Mouse (Mus musculus) hindbrain, embryonic 13.5 days (tissue): ENCODE data around the gene Ttc9c. TPM values are rescaled to one million over a fixed set of nuclear protein-coding genes. Genes with fewer than 3 reads are reported as not detected.
A peak's percentile ranks its signal among the peaks of the same experiment; 100 is the strongest.
"Not testable (repeated sequence)": the region's sequence is repeated elsewhere in the genome, so short reads cannot be mapped to it uniquely, and the experiment has no call there.

ENCODE experiments used
- ATAC-seq: fragments of 200-750 bp; cut with Nextera tagmentation; 2 replicates; pipeline ENCODE4 v1.8.0; 2017; ENCODE audit warnings: moderate TSS enrichment; ENCODE audit not compliant: low FRiP score
- H3K27ac ChIP-seq: fragments of 300-500 bp; sonication (generic); 2 replicates; pipeline ENCODE4 v1.5.1; 2015; ENCODE audit warnings: inconsistent platforms, mild to moderate bottlenecking, moderate library complexity
- H3K27me3 ChIP-seq: fragments of 300-500 bp; sonication (generic); 2 replicates; pipeline ENCODE4 v1.6.1; 2015; ENCODE audit warnings: mild to moderate bottlenecking, inconsistent platforms
- H3K36me3 ChIP-seq: fragments of 300-500 bp; sonication (generic); 2 replicates; pipeline ENCODE4 v1.6.1; 2015; ENCODE audit warnings: mild to moderate bottlenecking, inconsistent platforms
- H3K4me1 ChIP-seq: fragments of 300-500 bp; sonication (generic); replicated peaks from 2 replicates; pipeline ENCODE4 v1.6.1; 2015; ENCODE audit warnings: inconsistent platforms
- H3K4me2 ChIP-seq: fragments of 300-500 bp; sonication (generic); 2 replicates; pipeline ENCODE4 v1.6.1; 2015; ENCODE audit warnings: inconsistent platforms, mild to moderate bottlenecking, moderate library complexity
- H3K4me3 ChIP-seq: fragments of 300-500 bp; sonication (generic); 2 replicates; pipeline ENCODE4 v1.5.1; 2015; ENCODE audit warnings: mild to moderate bottlenecking, inconsistent platforms
- H3K9ac ChIP-seq: fragments of 300-500 bp; sonication (generic); 2 replicates; pipeline ENCODE4 v1.6.1; 2015; ENCODE audit warnings: mild to moderate bottlenecking, inconsistent platforms
- H3K9me3 ChIP-seq: fragments of 300-500 bp; sonication (generic); 2 replicates; pipeline ENCODE4 v1.6.1; 2016; ENCODE audit warnings: inconsistent platforms
- WGBS: fragments of 180-500 bp; shearing (Covaris S2); methylation state at CpG from one replicate; pipeline ENCODE4 v1.1.7; 2015; 5-methylcytosine and 5-hydroxymethylcytosine counted together
- polyA plus RNA-seq: library from polyadenylated mRNA; unstranded; fragments of >200 nt; fragmentation: Nextera tagmentation; extraction: Ambion mirVana; gene quantifications from 2 replicates; pipeline ENCODE4 v1.2.1, GENCODE M21; 2015

The Ttc9c gene
- polyA plus RNA-seq, 1 experiment from 2014 or later = 60.4 TPM

DNA sequence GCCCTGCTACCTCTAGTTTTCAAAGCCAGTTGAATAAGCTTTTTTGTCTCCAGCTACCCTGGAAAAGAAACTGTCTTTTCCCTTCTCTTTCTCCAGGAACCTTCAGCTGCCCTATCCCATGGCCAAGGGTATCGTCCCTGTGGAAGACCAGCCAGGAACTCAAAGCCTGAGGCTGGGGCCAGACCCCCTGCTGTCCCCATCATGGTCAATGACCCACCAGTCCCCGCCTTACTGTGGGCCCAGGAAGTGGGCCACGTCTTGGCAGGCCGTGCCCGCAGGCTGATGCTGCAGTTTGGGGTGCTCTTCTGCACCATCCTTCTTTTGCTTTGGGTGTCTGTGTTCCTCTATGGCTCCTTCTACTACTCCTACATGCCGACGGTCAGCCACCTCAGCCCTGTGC is 21.9 kb upstream of the Ttc9c start:
- H3K27me3 ChIP-seq = no peaks in the 10 kb centered on the region
- H3K4me1 ChIP-seq = peaks cover 45% of the 10 kb centered on the region
- peak overlapping the region; percentile 99 for H3K27ac ChIP-seq
- H3K9me3 ChIP-seq = no peaks in the 10 kb centered on the region
- WGBS = 93% methylated on average over 7 of the region's 7 CpGs
- peak overlapping the region; percentile 74 for H3K4me3 ChIP-seq
- ATAC-seq = no peak
- H3K4me2 ChIP-seq = peak overlapping the region; percentile 81
- H3K9ac ChIP-seq = peak overlapping the region; percentile 94
- peaks cover 31% of the 10 kb centered on the region for H3K36me3 ChIP-seq

DNA sequence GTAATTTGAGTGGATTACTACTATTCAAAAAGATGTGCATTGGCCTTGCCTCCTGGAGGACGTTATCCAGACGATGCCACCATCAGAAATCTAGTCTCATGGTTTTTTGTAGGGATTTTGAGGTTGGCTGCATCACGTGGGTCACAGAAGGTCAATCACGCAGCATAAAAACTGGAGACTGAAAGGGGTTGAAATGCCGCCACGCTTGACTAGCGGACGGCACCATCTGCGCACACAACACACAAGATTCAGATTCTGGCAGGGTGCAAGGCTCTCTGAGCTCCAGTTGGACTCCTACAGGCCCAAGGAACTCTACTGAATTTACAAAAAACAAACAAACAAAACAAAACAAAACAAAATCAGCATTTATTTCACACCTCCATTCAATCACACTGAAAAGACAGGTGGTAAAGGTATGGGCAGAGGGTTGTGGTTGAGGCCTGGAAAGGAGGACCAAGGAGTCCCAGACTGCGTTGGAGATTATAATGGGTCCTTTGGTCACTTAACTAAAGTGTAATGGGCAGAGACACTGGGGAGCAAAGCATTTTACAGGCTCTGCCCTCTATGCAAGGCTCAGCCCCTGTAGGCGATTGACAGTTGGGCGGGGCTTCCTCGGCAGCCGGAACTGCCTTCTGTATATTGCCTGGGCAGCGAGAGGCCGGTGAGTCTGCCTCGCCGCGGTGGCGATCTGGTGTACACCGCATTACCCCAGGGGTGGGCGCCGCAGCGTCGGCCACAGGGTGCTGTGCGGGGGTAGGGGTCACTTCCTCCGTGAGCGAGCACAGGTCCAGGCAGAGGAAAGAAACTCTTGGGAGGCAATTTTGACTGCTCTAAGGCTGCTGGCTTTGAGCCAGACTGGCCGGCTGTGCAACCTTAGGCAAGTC is 21.0 kb upstream of the Ttc9c start:
- ATAC-seq = peak; percentile 7; the same call in 1 of the 2 replicates
- 12% methylated on average over 29 of the region's 29 CpGs for WGBS

GRCm38 (mm10) chr19:8839103-8839907 is 20.2 kb upstream of the Ttc9c start, which contains the start of gene Gng3:
Gene Gng3, minus strand, starts transcription at chr19:8839194.
- ATAC-seq = peak; percentile 91
- Histone ChIP-seq H3K9ac (peak within 1 kb of the TSS; percentile 94), H3K27ac (peak within 1 kb of the TSS; percentile 99), H3K4me1 (peaks cover 45% of the 10 kb centered on the region), H3K9me3 (no peaks in the 10 kb centered on the region), H3K36me3 (peaks cover 35% of the 10 kb centered on the region), H3K4me3 (peak within 1 kb of the TSS; percentile 74), H3K27me3 (no peaks in the 10 kb centered on the region), H3K4me2 (peak within 1 kb of the TSS; percentile 81)
- 32% methylated on average over 11 of the region's 11 CpGs for WGBS

More for the DNA sequence above, 21.0 kb upstream of the Ttc9c start:
- H3K36me3 ChIP-seq = peaks cover 30% of the 10 kb centered on the region
- peak overlapping the region; percentile 94 for H3K9ac ChIP-seq
- no peaks in the 10 kb centered on the region for H3K27me3 ChIP-seq
- peak overlapping the region; percentile 81 for H3K4me2 ChIP-seq
- no peaks in the 10 kb centered on the region for H3K9me3 ChIP-seq
- H3K4me1 ChIP-seq = peaks cover 45% of the 10 kb centered on the region
- H3K27ac ChIP-seq = peak overlapping the region; percentile 99
- peak overlapping the region; percentile 74 for H3K4me3 ChIP-seq

GRCm38 (mm10) chr19:8838041-8838730 is 19.1 kb upstream of the Ttc9c start:
- WGBS = 11% methylated on average over 15 of the region's 15 CpGs
- H3K27ac ChIP-seq = peak overlapping the region; percentile 99
- H3K9me3 ChIP-seq = no peaks in the 10 kb centered on the region
- peak overlapping the region; percentile 74 for H3K4me3 ChIP-seq
- H3K27me3 ChIP-seq = no peaks in the 10 kb centered on the region
- peak overlapping the region; percentile 94 for H3K9ac ChIP-seq
- ATAC-seq = peak; percentile 18; the same call in 1 of the 2 replicates
- H3K4me1 ChIP-seq = peaks cover 45% of the 10 kb centered on the region
- peaks cover 43% of the 10 kb centered on the region for H3K36me3 ChIP-seq
- peak overlapping the region; percentile 81 for H3K4me2 ChIP-seq

- H3K4me3 ChIP-seq = peak within 1 kb of the TSS; percentile 74
- peak within 1 kb of the TSS; percentile 81 for H3K4me2 ChIP-seq
- H3K9me3 ChIP-seq = no peaks in the 10 kb centered on the region
- H3K9ac ChIP-seq = peak within 1 kb of the TSS; percentile 94
- H3K4me1 ChIP-seq = peaks cover 45% of the 10 kb centered on the region
- peak within 1 kb of the TSS; percentile 99 for H3K27ac ChIP-seq
- 1% methylated on average over 38 of the region's 38 CpGs for WGBS
- ATAC-seq = peak; percentile 71
- peaks cover 43% of the 10 kb centered on the region for H3K36me3 ChIP-seq
- no peaks in the 10 kb centered on the region for H3K27me3 ChIP-seq
Measured at GRCm38 (mm10) chr19:8837251-8837791, 18.2 kb upstream of the Ttc9c start, which contains the start of gene Bscl2. Gene Bscl2, plus strand, starts transcription at chr19:8837467.

DNA sequence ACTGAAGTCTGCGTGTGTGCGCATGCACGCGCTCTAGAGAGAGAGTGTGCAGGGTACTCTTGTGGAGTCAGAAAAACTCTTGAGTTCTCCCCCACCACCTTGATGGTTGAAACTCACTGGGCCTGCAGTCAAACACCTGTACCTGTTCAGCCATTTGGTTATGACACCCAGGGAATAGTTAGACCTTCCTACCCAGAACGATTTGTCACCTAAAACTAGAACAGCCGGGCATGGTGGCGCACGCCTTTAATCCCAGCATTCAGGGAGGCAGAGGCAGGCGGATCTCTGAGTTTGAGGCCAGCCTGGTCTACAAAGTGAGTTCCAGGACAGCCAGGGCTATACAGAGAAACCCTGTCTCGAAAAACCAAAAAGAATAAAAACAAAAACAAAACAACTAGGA is 17.2 kb upstream of the Ttc9c start:
- peak overlapping the region; percentile 74 for H3K4me3 ChIP-seq

GRCm38 (mm10) chr19:8832971-8833370 is 13.8 kb upstream of the Ttc9c start:
- Histone ChIP-seq H3K9ac (no peak overlapping the region), H3K4me3 (no peak overlapping the region), H3K27me3 (no peaks in the 10 kb centered on the region), H3K36me3 (peaks cover 83% of the 10 kb centered on the region), H3K27ac (no peak overlapping the region), H3K4me2 (no peak overlapping the region), H3K9me3 (no peaks in the 10 kb centered on the region), H3K4me1 (peaks cover 10% of the 10 kb centered on the region)
- 92% methylated on average over 4 of the region's 4 CpGs for WGBS
- no peak for ATAC-seq

More for the DNA sequence above, 17.2 kb upstream of the Ttc9c start:
- H3K27ac ChIP-seq = peak overlapping the region; percentile 99; the same call in 1 of the 2 replicates
- H3K4me1 ChIP-seq = peaks cover 42% of the 10 kb centered on the region
- H3K4me2 ChIP-seq = peak overlapping the region; percentile 81
- ATAC-seq, H3K9ac ChIP-seq, H3K27me3 ChIP-seq, H3K9me3 ChIP-seq: not testable (repeated sequence)
- peaks cover 50% of the 10 kb centered on the region for H3K36me3 ChIP-seq
- 97% methylated on average over 10 of the region's 10 CpGs for WGBS

DNA sequence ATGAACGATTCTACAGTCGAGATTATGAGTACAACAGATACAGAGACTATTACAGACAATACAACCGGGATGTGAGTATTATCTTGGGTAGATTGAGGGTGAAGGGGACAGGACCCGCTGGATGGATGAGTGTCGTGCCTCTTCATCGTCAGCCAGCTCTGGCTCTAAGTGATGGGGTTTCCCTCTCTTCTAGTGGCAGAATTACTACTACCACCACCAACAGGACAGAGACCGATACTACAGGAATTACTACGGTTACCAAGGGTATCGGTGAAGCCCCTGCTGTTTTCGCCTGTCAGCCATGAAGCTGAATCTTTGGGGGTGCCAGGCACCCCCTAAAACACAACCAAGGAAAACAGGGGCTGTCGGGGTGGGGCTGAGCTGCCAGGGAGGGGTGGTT is 12.1 kb upstream of the Ttc9c start:
- WGBS = 81% methylated on average over 11 of the region's 11 CpGs
- no peak for ATAC-seq
- H3K9me3 ChIP-seq = no peaks in the 10 kb centered on the region
- no peak overlapping the region for H3K4me3 ChIP-seq
- H3K4me1 ChIP-seq = peaks cover 2% of the 10 kb centered on the region; the same call in 1 of the 2 replicates
- H3K27ac ChIP-seq = no peak overlapping the region
- H3K9ac ChIP-seq = no peak overlapping the region
- peaks cover 99% of the 10 kb centered on the region for H3K36me3 ChIP-seq
- no peaks in the 10 kb centered on the region for H3K27me3 ChIP-seq
- H3K4me2 ChIP-seq = no peak overlapping the region

GRCm38 (mm10) chr19:8830664-8831063 is 11.5 kb upstream of the Ttc9c start:
- WGBS = 89% methylated on average over 8 of the region's 8 CpGs
- Histone ChIP-seq H3K4me3 (no peak overlapping the region), H3K4me1 (no peaks in the 10 kb centered on the region), H3K4me2 (no peak overlapping the region), H3K9ac (no peak overlapping the region), H3K27ac (no peak overlapping the region), H3K9me3 (no peaks in the 10 kb centered on the region), H3K27me3 (no peaks in the 10 kb centered on the region), H3K36me3 (peaks cover 100% of the 10 kb centered on the region)
- no peak for ATAC-seq

DNA sequence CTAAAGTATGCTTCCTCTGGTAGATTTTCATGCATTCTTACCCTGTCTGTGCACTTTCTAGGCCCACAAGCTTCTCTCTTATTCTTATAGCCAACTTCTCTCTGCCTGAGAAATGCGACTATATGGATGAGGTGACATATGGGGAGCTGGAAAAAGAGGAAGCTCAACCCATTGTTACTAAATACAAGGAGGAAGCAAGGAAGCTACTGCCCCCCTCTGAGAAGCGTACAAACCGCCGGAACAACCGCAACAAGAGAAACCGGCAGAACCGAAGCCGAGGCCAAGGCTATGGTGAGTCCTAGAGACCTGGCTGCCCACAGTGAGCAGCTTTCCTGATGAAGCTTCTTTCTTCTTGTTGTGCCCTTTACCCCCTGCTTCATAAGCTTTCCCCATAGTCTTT is 10.5 kb upstream of the Ttc9c start, which contains the start of gene AC129217.1:
Gene AC129217.1, plus strand, starts transcription at position 114 of the 400 bp plus-strand sequence.
- no peak within 1 kb of the TSS for H3K4me3 ChIP-seq
- 90% methylated on average over 8 of the region's 8 CpGs for WGBS
- H3K27me3 ChIP-seq = no peaks in the 10 kb centered on the region
- H3K9me3 ChIP-seq = no peaks in the 10 kb centered on the region
- H3K4me1 ChIP-seq = no peaks in the 10 kb centered on the region
- H3K36me3 ChIP-seq = peaks cover 98% of the 10 kb centered on the region
- no peak within 1 kb of the TSS for H3K9ac ChIP-seq
- H3K4me2 ChIP-seq = no peak within 1 kb of the TSS
- no peak for ATAC-seq
- no peak within 1 kb of the TSS for H3K27ac ChIP-seq

DNA sequence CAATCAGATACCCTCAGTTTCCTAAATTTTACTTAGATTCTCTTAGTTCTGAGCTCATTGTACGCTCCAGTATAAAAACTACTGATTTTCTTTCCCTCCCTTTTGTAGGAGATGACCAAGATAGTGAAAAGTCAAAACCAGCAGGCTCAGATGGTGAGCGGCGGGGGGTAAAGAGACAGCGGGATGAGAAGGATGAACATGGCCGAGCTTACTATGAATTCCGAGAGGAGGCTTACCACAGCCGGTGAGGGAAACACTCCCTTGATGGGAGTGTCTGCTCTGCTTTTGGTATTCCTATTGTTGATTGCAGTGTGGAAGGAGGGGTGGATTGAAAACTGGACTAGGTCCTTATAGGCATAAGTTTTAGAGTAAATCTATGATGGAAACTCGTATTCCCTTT is 3.6 kb upstream of the Ttc9c start:
- ATAC-seq = no peak
- Histone ChIP-seq H3K9ac (peak overlapping the region; percentile 99), H3K4me3 (peak overlapping the region; percentile 99), H3K4me2 (peak overlapping the region; percentile 96), H3K27me3 (no peaks in the 10 kb centered on the region), H3K36me3 (peaks cover 49% of the 10 kb centered on the region), H3K4me1 (peaks cover 33% of the 10 kb centered on the region), H3K27ac (no peak overlapping the region), H3K9me3 (no peaks in the 10 kb centered on the region)
- WGBS = 59% methylated on average over 8 of the region's 8 CpGs
